Mouse (Mus musculus) layer of hippocampus, adult 2 months (tissue): ENCODE data around the gene Utp3. TPM values are rescaled to one million over a fixed set of nuclear protein-coding genes. Genes with fewer than 3 reads are reported as not detected.

Experiments used
- DNase-seq, 2 experiments: peaks; one replicate each; pipeline ENCODE4 v3.0.0; 2022; ENCODE audit warnings: low spot score in 2 of 2
- H3K27ac ChIP-seq: fragments of 200-600 bp; 2 replicates; pipeline ENCODE4 v1.8.1; 2022
- H3K4me3 ChIP-seq: fragments of 200-600 bp; 2 replicates; pipeline ENCODE4 v1.8.1; 2022; ENCODE audit warnings: mild to moderate bottlenecking
- CTCF ChIP-seq: fragments of 200-600 bp; conservative IDR thresholded peaks from 2 replicates; pipeline ENCODE4 v1.8.1; 2022; ENCODE audit warnings: antibody characterized with exemption, mild to moderate bottlenecking, moderate library complexity
- total RNA-seq, 2 experiments: library from RNA; stranded (reverse); gene quantifications; 2 replicates each; pipeline ENCODE4 v1.2.3; 2021

Gene Utp3
- total RNA-seq, 2 experiments from 2014 or later: 29.2 to 30.3 TPM

GRCm38 (mm10) chr5:88581343-88581742, 27.1 kb downstream of the Utp3 start:
- Histone ChIP-seq H3K27ac (no peak overlapping the region), H3K4me3 (no peak overlapping the region)
- DNase-seq: no peak
- TF ChIP-seq CTCF: no peak

- TF ChIP-seq CTCF: no peak
- Histone ChIP-seq H3K27ac (peak overlapping the region; percentile 93), H3K4me3 (peak overlapping the region; percentile 87)
- peak; percentile 89 to 95 for DNase-seq
Observed at GRCm38 (mm10) chr5:88583271-88584031, 29.2 kb downstream of the Utp3 start.

GRCm38 (mm10) chr5:88584061-88584460, 29.8 kb downstream of the Utp3 start:
- peak overlapping the region; percentile 87 for H3K4me3 ChIP-seq
- DNase-seq: peak in 1 of 2 experiments; percentile 51
- no peak for TF ChIP-seq CTCF
- peak overlapping the region; percentile 93 for H3K27ac ChIP-seq

GRCm38 (mm10) chr5:88586407-88587174, 32.3 kb downstream of the Utp3 start:
- Histone ChIP-seq H3K4me3 (peak overlapping the region; percentile 87), H3K27ac (peak overlapping the region; percentile 69)
- DNase-seq: no peak
- TF ChIP-seq CTCF: 0 out of 2 replicates have a peak, but pooled peaks have one; percentile 3

GRCm38 (mm10) chr5:88587211-88587934, 33.1 kb downstream of the Utp3 start:
- H3K27ac ChIP-seq: peak overlapping the region; percentile 69; the same call in 1 of the 2 replicates
- peak; percentile 15; the same call in 1 of the 2 replicates for TF ChIP-seq CTCF
- DNase-seq: no peak
- H3K4me3 ChIP-seq: peak overlapping the region; percentile 87

- Histone ChIP-seq H3K4me3 (no peak overlapping the region; the same call in 1 of the 2 replicates), H3K27ac (no peak overlapping the region)
- no peak for DNase-seq
- no peak for TF ChIP-seq CTCF
Observed at GRCm38 (mm10) chr5:88588481-88588880, 34.2 kb downstream of the Utp3 start.

- no peak overlapping the region for H3K27ac ChIP-seq
- no peak for TF ChIP-seq CTCF
- no peak overlapping the region for H3K4me3 ChIP-seq
- no peak for DNase-seq
Observed at GRCm38 (mm10) chr5:88593421-88594172, 39.3 kb downstream of the Utp3 start.

- no peak for TF ChIP-seq CTCF
- no peak overlapping the region for H3K4me3 ChIP-seq
- no peak for DNase-seq
- no peak overlapping the region for H3K27ac ChIP-seq
Observed at GRCm38 (mm10) chr5:88594173-88594569, 39.9 kb downstream of the Utp3 start.

GRCm38 (mm10) chr5:88595537-88596455, 41.5 kb downstream of the Utp3 start:
- no peak for TF ChIP-seq CTCF
- no peak for DNase-seq
- Histone ChIP-seq H3K4me3 (no peak overlapping the region), H3K27ac (no peak overlapping the region)

- Histone ChIP-seq H3K27ac (no peak overlapping the region), H3K4me3 (no peak overlapping the region)
- TF ChIP-seq CTCF: no peak
- no peak for DNase-seq
Observed at GRCm38 (mm10) chr5:88598961-88599360, 44.7 kb downstream of the Utp3 start.

GRCm38 (mm10) chr5:88602030-88602429, 47.8 kb downstream of the Utp3 start:
- DNase-seq: no peak
- TF ChIP-seq CTCF: no peak
- H3K4me3 ChIP-seq: no peak overlapping the region
- no peak overlapping the region for H3K27ac ChIP-seq
